Mouse (Mus musculus): ENCODE results near the gene Mak. TPM values are rescaled to one million over a fixed set of nuclear protein-coding genes. Genes with fewer than 3 reads are reported as not detected.

Gene Mak
- polyA plus RNA-seq (2021; fragmentation: Nextera tagmentation) = 0.84 and 1.0 TPM in 2 replicates
- long read RNA-seq, experiment 1, partial matches to known transcripts = 0 of 4 reads
- long read RNA-seq, experiment 1, other reads (novel, unspliced or antisense) = 4 of 4 reads
- long read RNA-seq, experiment 2, partial matches to known transcripts = 1 of 5 reads
- long read RNA-seq, experiment 2, other reads (novel, unspliced or antisense) = 4 of 5 reads

GRCm38 (mm10) chr13:41079421-41079780 is at the start of gene Mak:
Mak (minus strand) TSS chr13:41079706.

GRCm38 (mm10) chr13:41113940-41114339 is 34.4 kb upstream of the Mak start, which contains the start of gene Sycp2l:
Sycp2l (plus strand) TSS chr13:41114307.

GRCm38 (mm10) chr13:41110935-41111334 is 31.4 kb upstream of the Mak start, which contains the start of gene Gcm2:
Gcm2 (minus strand) TSS chr13:41111035.

GRCm38 (mm10) chr13:41015829-41016634 is 63.5 kb downstream of the Mak start, which contains the start of gene Tmem14c:
Tmem14c (plus strand) TSS chr13:41016292.

GRCm38 (mm10) chr13:41000926-41001639 is 78.4 kb downstream of the Mak start, which contains the start of gene Pak1ip1:
Pak1ip1 (plus strand) TSS chr13:41001023.

Other genes starting within 250 kb of the Mak start
- 5.8 and 5.9 TPM in 2 replicates for gene Gcnt2, start 220.0 kb downstream of the Mak start, polyA plus RNA-seq (2021; fragmentation: Nextera tagmentation)
- gene Pak1ip1, start 78.7 kb downstream of the Mak start, polyA plus RNA-seq (2021; fragmentation: Nextera tagmentation) = 58.7 and 66.1 TPM in 2 replicates
- gene Tmem14c, start 63.4 kb downstream of the Mak start, polyA plus RNA-seq (2021; fragmentation: Nextera tagmentation) = 115 and 118 TPM in 2 replicates
- gene Gcm2, start 31.3 kb upstream of the Mak start, polyA plus RNA-seq (2021; fragmentation: Nextera tagmentation) = not detected in 2 replicates
- gene Sycp2l, start 34.6 kb upstream of the Mak start, polyA plus RNA-seq (2021; fragmentation: Nextera tagmentation) = not detected in 2 replicates
- gene Elovl2, start 140.7 kb upstream of the Mak start, polyA plus RNA-seq (2021; fragmentation: Nextera tagmentation) = 14.4 and 16.0 TPM in 2 replicates
- gene Smim13, start 170.1 kb upstream of the Mak start, polyA plus RNA-seq (2021; fragmentation: Nextera tagmentation) = 24.9 and 25.6 TPM in 2 replicates
- not detected in 2 replicates for gene Gm17364, start 194.3 kb upstream of the Mak start, polyA plus RNA-seq (2021; fragmentation: Nextera tagmentation)

Data from layer of hippocampus, adult 6 months (tissue).